Mouse (Mus musculus) adrenal gland, postnatal 10 days (tissue): ENCODE data around the gene Rfx7. TPM values are rescaled to one million over a fixed set of nuclear protein-coding genes. Genes with fewer than 3 reads are reported as not detected.
A peak's percentile ranks its signal among the peaks of the same experiment; 100 is the strongest.
"Not testable (repeated sequence)": the region's sequence is repeated elsewhere in the genome, so short reads cannot be mapped to it uniquely, and the experiment has no call there.

ENCODE experiments used
- DNase-seq: peaks from one replicate; pipeline ENCODE4 v3.0.0; 2021; ENCODE audit warnings: mixed read lengths
- total RNA-seq, 2 experiments: library from RNA; stranded (reverse); gene quantifications; 2 replicates each; pipeline ENCODE4 v1.2.3; 2021

The Rfx7 gene
- total RNA-seq, 2 experiments from 2014 or later, result 20.8 to 28.4 TPM

DNA sequence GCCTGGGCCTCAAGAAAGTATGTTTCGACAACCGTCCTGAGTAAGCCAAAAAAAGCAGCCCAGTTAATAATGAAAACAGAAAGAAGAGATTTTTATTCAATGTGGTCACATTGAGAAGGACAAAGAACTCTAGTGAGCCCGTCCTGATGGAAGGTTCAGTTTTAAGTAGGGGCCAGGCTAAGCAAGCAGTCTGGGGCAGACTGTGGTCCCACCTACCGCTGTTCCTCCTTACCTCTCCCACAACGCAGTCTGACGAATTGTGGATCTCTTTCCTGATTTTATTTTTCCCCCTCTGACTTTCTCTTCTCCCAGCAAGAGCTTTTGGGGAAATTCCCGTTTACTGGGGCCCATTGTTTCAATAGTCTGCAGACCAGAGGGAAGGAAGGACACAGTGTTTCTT lies 108.6 kb downstream of the Rfx7 start:
- no peak for DNase-seq

DNA sequence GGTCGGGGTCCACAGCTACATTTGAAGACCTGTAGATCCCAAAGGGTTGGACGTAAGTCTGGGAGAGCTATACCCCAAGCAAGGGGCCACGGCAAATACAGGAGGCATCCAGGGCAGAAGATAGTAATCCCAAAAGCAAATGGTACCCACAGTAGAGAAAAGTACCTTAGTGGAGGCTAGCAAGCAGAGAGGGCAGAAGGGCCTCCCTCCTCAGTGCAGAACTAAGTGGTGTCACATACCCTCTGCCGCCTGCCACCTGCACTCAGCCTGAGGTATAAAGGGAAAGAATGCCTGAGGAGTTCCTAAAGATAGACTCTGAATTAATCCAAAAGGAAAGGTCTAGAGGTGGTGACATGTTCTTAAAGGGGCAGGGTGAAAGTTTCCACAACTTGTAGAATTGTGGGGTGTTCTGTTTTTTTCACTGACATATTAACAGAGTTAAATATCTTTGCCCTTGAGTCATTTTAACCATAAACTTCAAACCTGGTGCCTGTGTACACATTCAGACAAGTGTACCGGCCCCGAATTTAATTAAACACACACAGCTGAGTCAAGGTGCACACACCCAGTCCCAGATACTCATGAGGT lies 109.1 kb downstream of the Rfx7 start:
- peak; percentile 15 for DNase-seq

GRCm38 (mm10) chr9:72642756-72643447 lies 110.9 kb downstream of the Rfx7 start:
- DNase-seq, result not testable (repeated sequence)

DNA sequence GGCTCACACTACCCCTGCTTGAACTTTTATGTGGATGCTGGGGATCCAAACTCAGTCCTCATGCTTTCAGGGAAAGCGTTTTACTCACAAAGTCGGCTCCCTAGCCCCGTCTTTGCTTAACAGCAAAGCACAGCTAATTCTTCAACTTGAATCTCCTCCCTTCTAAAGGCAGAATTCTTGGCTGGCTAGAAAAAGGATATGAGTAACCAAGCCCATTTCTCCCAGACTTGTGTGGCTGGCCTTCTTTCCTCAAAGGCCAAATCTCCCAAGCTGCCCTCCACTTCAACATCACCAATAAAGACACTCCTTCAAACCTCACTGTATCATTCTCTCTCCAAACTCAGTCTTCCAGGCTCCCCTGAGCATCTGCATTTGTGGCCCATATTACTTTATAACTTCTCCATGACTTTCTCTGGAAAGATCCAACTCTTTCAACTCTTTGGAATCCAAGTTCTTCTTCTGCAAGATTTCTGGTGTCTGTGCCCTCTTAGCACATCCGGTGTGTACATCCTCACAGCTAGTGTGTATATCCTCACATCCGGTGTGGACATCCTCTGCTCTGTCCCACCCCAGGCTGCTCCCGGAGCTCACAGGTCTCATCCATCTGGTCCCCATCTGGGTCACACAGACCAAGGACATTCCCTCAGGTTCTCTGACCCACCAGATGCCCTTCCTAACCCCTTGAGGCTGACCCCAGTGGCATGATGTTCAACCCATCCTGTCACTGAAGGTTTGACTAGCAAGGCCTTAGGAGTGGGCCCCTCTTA lies 111.8 kb downstream of the Rfx7 start:
- peak; percentile 6 for DNase-seq

GRCm38 (mm10) chr9:72644418-72645110 lies 112.5 kb downstream of the Rfx7 start:
- DNase-seq, result no peak

DNA sequence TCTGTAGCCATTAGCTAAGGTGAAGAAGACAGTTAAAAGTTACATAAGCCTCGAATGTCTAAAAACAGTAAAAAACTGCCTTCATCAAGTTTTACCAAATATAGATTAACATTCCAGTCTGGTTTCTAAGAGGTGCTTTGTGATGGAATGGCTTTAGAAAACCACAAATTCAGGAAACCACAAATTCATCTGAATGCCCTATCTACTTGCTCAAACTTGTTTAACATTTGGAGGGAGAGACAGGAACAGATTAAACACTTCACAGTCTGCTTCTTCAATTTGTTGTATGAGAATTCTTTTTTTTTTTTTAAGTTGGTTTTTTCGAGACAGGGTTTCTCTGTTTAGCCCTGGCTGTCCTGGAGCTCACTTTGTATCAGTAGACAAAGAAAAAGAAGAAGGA lies 117.7 kb downstream of the Rfx7 start:
- no peak for DNase-seq

- peak; percentile 58 for DNase-seq
These were observed 120.9 kb downstream of the Rfx7 start for GRCm38 (mm10) chr9:72652961-72653360.

- DNase-seq, result no peak
These were observed 121.5 kb downstream of the Rfx7 start for GRCm38 (mm10) chr9:72653533-72653932.

DNA sequence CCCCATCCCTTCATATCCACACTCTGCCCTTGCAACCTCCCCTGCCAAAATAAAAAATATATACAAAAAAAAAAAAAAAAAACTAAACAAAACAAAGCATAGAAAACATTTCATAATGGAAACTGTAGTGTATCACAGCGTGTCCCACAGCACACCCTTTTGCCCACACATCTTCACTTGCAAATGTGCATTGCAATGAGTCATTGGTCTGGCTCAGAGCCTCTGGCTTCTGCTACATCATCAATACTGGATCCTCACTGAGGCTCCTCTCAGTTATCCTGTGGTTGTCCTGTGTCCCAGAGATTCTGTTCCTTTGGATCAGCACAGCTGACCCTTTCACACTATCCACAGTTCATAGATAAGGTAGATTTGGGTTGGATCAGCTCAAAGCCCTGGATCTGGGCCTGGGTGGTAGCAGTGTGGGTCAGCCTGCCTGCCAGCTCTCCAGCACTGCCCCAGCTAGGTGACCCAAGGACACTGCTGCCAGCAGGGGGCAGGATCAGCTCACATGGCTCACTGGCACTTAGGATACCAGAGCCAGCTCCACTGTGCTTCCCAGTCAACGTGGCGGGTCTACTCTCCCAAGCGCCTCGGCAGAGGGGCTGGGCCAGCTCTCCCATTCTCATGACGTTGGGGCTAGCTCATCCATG lies 122.7 kb downstream of the Rfx7 start:
- DNase-seq, result peak; percentile 89

- no peak for DNase-seq
These were observed 123.6 kb downstream of the Rfx7 start for GRCm38 (mm10) chr9:72655602-72656001.

DNA sequence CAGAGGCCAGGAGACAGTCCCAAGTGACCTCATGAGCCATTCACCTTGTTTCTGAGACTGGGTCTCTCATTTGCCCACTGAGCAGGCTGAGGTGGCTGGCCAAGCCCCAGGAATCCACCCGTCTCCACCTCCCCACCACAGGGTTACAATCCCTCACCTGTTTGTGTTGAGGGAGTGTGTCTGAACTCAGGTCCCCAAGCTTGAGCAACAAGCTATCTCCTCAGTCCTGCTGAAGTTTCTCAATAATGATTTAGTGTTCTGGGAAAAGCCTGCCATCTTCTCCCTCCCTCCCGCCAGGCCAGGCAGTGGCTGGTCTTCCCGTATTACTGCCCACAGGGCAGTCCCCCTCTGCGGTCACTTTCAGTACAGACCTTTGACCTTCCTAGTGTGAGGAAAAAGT lies 124.5 kb downstream of the Rfx7 start:
- DNase-seq, result no peak

DNA sequence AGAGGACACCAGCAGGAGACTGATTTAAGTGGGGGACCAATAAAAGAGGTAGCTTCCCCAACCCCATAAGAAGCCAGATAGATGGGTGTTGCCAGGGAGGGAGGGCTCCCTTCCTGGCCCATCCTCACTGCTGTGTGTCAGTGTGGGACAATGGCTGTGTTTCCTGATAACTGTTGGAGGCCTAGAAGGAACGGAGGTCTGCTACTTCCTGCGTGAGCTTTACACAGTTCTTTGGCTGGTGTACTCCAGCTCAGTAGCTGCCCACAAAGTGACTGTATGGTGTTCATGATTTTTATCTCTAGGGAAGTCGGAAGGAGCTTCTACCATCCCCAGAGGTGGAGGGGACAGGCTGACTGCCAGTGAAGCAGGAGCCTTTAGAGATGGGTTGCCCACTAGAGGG lies 124.9 kb downstream of the Rfx7 start:
- DNase-seq, result no peak

DNA sequence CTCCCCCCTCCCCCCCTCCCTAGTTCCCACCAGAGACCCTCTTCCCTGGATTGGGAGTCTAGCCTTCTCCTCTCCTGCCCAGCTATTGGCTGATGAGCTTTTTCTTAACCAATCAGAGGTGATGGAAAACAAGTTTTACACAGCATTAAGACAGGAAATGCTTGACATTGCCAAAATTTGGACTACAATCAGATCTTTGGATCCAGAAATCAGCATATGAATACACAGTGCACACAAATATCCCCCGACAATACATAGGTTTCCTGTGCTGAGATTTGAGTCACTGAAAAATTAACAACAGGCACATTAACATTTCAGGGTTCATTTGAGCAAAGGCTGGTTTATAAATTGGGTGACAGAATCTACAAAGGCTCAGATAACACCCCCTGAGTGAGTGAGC lies 125.7 kb downstream of the Rfx7 start:
- no peak for DNase-seq

DNA sequence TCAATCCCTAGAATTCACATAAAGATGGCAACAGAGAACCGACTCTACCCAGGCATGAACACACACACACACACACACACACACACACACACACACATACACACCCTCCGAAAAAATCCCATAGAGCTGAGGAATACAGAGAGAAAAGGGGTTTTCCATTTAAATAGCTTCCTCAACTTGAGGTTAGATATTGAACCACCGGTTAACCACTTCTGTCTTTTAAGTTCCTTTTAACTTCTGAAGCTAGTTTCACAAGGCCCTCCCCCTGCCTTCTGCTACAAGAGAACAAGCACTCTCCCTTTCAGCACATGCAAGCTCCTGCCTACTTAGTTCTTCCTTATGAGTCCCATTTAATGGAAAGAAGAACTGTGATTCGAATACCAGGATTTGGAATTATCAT lies 128.1 kb downstream of the Rfx7 start:
- no peak for DNase-seq

GRCm38 (mm10) chr9:72660911-72661310 lies 128.9 kb downstream of the Rfx7 start:
- DNase-seq, result no peak

DNA sequence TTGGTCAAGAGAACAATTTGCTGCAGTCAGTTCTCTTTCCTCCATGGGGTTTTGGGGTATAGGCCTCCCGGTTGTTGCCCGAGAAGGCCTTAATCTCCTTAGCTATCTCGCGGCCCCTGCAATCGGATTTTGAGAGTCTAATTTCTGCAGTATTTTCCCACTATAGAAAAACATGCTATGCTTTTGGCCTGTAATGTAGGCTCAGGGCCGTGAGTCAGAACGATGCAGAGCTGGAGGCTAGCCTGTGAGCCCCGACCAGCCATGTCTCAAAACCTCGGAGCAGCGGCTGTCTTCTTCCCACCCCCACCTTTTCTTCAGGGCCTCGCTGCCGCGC lies 129.5 kb downstream of the Rfx7 start:
- no peak for DNase-seq

DNA sequence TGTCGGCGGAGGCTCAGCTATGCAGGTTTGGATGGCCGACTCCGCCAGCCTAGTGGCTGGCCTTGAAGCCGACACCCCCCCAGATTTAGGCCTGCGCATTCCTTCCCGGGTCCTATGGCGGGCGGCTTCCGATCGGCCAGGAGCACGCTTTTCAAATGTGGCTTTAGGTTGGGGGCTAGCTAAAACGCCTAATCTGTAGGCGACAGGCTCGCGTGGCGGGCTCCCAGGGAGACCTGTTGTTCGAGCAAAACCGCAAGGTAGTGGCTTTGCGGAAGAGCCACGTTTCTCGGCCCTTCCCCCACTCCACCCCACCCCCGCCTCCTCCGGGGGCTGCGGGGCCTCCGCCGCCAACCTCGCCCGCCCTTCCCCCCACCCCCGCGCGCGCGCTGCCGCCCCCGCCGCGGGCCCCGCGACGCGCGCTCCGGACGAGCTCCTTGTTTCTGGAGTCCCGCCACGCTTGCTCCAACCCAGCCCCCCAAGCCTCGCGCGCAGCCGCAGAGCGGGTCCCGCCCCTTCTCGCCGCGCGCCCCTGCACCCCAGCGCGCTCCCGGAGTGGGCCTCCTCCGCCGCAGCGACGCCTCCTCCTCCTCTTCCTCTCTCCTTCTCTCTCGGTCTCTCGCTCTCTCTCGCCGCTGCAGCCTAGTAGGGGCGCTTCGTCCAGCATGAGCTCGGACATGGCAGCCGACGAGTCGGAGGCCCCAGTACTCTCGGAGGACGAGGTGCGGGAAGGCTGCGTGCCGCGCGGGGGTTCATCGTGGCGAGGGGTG lies 130.0 kb downstream of the Rfx7 start, which contains the start of gene Nedd4:
Gene Nedd4, plus strand, starts transcription at position 452 of the 767 bp plus-strand sequence.
- DNase-seq, result peak; percentile 99

DNA sequence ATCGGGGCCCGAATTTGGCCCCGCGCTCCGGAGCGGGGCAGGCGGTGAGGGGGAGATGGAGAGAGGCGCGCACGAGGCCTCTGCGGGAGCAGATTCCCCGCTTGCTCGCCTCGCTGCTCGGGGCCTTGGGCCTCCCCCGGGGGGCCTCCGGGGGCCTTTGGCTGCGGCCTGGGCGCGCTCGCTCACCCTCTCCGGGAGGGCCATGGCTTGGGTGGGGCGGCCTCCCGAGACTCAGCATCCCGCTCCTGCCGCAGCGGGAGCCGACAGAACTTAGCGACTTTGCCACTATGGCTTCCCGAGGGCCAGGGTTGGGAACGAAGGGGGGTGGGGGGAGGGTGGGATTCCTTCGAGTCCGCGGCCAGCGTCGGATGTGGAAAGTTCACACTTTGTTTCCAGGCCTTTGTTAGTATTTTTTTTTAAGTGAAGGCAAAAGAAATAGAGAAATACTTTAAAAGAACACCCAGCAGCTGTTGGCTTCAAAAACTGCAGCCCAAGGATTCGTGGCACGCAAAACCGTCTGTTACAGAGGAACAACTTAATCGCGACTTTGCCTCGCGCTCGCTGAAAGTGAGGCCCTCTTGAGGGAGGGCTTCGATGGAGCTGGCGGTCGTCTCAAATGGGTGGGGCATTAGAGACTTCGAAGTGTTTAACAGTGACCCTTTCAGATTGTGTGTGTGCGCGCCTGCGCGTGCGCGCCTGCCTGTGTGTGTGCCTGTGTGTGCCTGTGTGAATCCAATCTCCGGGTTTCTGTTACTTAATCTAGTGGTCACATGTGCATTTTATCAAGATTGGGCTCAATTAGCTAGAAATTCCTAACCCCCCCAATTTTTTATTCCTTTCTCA lies 130.9 kb downstream of the Rfx7 start:
- peak; percentile 85 for DNase-seq

DNA sequence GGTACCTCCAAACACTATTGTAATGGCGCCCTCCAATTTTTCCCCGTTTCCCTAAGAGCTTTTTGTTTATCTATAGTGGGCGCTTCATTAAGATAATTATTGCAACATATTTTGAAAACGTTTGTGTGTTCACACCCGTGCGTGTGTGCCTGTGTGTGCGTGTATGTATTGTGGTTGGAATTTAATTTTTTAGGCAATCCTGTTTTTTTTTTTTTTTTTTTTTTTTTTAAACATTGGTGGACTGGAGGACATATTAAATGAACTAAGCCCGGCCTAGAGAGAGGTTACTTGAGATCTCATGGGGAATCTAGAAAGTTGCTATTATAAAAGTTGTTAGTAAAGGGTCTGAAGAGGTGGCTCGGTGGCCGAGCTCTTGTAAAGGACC lies 131.5 kb downstream of the Rfx7 start:
- no peak for DNase-seq
